Mouse (Mus musculus): ENCODE measurements at regions not wholly inside any gene's neighbourhood (a gene's known extent, or its start where the extent isn't known, plus 50 kb on each side); places are given as distances from the start of the nearest gene placed in this dataset.

DNA sequence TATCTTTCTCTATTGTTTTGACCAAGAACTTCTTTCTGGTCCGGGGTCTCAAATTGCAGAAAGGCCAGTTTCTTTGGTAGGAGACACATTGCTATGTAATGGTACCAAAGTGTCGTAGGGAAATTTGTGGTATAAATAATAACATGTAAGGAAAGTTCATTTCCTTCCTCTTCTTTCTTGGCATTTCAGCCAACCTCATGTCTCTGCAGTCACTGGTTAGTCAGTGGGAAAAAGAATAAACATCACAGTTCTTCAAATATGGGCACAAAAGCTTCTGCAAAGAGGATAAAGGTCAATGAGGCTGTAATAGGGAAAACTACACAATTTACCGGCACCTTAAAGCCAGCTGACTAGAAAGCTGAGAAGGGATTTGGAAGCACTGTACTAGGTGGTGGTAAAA, 68.5 kb upstream of the Rgs1 start:
- no peak for DNase-seq (ENCODE audit: low read depth, low spot score)

DNA sequence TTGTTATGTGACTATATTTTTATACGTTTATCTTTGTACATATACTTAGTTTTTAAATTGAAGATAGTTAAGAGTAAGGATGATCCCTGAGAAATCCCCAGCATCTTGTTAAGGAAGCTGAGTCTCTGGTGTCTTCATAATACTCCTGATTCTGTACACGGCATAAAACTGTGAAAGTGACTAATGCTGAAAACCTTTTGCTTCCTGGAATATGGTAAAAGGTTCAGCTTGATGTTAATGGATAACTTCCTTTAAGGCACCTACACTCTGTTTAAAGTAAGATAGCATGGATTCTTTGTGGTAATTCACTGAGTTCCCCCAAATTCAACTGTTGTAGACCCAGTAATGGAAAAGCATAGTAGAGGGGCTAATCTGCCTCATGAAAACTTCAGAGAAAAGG, 67.2 kb upstream of the Rgs1 start:
- no peak for DNase-seq (ENCODE audit: low read depth, low spot score)

DNA sequence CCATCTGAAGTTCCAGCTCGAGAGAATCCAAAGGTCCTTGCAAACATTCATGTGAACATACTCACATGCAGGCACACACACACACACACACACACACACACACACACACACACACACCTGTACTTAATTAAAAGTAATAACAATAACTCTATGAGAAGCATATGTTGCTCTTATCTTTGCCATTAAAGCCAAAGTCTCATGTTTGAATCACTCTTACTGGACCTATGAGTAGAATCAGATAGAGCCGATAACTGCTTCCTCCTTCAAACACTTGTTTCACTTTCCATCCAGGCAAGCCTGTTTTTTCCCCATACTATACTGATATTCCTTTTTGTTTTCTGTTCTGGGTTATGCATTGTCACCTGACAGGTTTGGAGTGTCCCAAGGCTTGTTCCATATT, 65.3 kb upstream of the Rgs1 start:
- DNase-seq (ENCODE audit: low read depth, low spot score), result no peak

DNA sequence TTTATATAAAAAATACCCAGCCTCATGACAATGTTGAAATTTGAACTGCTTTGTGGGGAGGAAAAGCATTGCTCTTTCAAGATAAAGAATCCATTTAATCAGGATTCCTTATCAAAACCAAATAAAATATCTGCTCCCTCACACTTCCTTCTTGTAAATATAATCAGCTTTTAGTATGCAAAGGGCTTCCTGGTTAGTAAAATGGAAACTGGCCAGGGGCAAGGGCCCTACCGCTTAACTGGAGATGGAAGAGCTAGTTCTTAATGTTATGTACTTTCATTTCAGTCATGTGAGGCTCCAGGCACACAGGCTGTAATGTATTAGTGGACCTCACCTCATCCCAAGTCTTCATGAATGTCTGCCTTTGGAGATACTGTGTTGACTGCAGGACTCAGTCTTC, 64.3 kb upstream of the Rgs1 start:
- no peak for DNase-seq (ENCODE audit: low read depth, low spot score)

DNA sequence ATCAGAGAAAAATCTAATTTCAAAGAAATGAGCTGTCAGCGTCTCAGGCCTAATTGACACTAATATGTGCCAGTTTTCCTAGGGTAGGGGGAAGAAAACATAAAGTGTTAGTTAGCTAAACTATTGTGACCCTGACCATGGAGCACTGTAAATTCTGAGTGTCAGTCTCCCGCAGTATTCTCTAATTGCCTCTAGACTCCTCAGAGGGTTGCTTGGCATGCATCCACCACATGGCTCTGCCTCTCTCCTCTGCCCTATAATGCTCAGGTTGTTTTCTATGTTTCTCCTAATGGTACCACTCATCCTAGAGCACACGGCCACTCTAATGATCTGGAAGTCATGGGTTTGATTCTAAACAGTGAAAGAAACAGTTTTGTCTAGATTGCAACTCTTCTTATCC, 60.9 kb upstream of the Rgs1 start:
- no peak for DNase-seq (ENCODE audit: low read depth, low spot score)

DNA sequence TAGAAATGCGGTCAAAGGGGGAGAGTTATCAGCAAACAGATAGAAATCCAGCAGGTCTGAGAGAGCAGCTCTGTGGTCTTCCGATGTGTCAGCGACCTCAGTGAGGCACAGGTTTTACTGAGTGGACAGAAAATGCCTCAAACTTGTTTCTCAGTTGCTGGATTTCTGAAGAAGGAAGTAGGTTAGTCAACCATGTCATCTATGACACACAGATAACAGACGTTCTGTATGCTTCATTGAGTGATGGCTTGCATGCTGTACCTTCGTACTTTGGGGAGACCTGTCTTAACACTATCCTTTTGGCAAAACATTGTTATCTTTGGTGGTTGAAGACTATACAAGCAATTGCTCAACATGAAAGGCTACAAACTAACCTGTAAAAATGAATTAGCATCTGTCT, 59.3 kb upstream of the Rgs1 start:
- DNase-seq (ENCODE audit: low read depth, low spot score), result no peak

- no peak for DNase-seq (ENCODE audit: low read depth, low spot score)
Observed at GRCm38 (mm10) chr1:144307854-144308285, 58.8 kb upstream of the Rgs1 start.

GRCm38 (mm10) chr1:144307017-144307853, 58.2 kb upstream of the Rgs1 start:
- no peak for DNase-seq (ENCODE audit: low read depth, low spot score)

GRCm38 (mm10) chr1:144306284-144306683, 57.2 kb upstream of the Rgs1 start:
- no peak for DNase-seq (ENCODE audit: low read depth, low spot score)

DNA sequence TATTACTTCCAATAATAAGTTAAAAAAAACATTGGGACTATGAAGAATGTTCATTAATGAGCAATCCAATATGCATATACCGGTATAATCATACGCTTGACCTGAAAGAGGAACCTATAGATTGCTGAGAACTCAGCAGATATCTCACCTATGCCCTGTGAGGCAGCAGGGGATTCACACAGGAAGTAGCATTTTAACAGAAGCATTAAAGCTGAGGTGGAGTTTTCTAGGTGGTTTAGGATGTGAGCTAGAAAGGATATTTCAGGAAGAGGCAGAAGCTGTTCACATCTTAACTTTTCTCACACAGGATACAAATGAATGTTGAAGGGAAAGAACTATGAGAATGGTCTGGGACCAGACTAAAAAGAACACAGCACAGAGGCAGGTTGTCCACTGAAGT, 51.6 kb upstream of the Rgs1 start:
- DNase-seq (ENCODE audit: low read depth, low spot score), result no peak
